Mouse (Mus musculus): ENCODE results near the gene St6galnac3.

GRCm38 (mm10) chr3:153200801-153201200, 524.2 kb downstream of the St6galnac3 start:
- TF ChIP-seq CTCF (IDR thresholded peaks at IDR 0.05; ENCODE audit: extremely low read depth, insufficient read depth, low read length) (no peak), POLR2A (IDR thresholded peaks at IDR 0.05; ENCODE audit: extremely low read depth, insufficient read depth, low read length) (no peak)
